Mouse (Mus musculus) liver, postnatal 0 days (tissue): Measurements from ENCODE around the gene Spata20.

ENCODE experiments used
- CTCF ChIP-seq: sonication (generic); IDR thresholded peaks from 2 replicates; pipeline ENCODE4 v1.5.1; 2016; ENCODE audit warnings: antibody characterized with exemption, low read depth
- EP300 ChIP-seq: IDR thresholded peaks from 2 replicates; pipeline ENCODE4 v1.6.1; 2016; ENCODE audit warnings: antibody characterized with exemption, low read depth, mild to moderate bottlenecking

- TF ChIP-seq CTCF: no peak
- TF ChIP-seq EP300: no peak
These were observed 23.0 kb upstream of the Spata20 start for GRCm38 (mm10) chr11:94508976-94509375.
